In the genomic region with DNA sequence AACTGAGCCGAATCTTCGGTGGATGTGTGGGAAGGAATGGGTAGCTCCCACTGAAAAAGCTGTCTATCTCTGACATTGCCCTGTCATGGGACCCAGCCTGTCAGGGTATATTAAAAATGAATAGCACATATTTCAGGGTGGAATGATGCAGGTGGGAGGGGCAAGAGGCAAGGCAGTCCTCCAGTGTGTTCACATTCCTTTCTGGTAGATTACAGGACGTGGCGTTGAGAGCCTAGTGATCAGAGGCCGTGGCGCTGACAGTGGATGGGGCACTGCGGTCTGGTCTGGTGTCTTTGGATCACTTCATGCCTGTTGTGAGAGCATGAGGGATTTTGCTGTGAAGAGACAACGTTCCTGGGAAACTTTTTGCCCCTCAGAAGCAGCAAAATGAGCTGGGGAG, we compare ENCODE assay signal across 21 mouse cellular contexts.
DNase-seq lines count a peak whose midpoint lies in the region; ATAC-seq and TF ChIP-seq lines count a peak whose summit lies in the region.
"Had no signal": no experiment of that assay in that cellular context is flagged by ENCODE, and none has a peak within 500 bp of the region (broad histone marks: within the 10 kb centered on the region; RNA-seq: fewer than 3 reads in every experiment).

No protein-coding gene starts in this region.

- TF ChIP-seq POLR2A in lung, adult 2 months (IDR thresholded peaks at IDR 0.05; ENCODE audit: borderline replicate concordance, extremely low read depth, low read depth, low read length) = peak; percentile 30; the same call in 1 of the 2 replicates

- 25% methylated on average over 8 of the region's 8 CpGs for WGBS in heart, embryonic 12.5 days
- WGBS in lung, adult 2 months = 53% methylated on average over 8 of the region's 8 CpGs
- WGBS in limb, embryonic 10.5 days = 86% methylated on average over 8 of the region's 8 CpGs

- DNase-seq in heart, postnatal 36 days = no peak
- DNase-seq in lung, adult 2 months = no peak
- no peak for DNase-seq in lung, postnatal 25 days (ENCODE audit: low spot score)
- no peak for DNase-seq in limb, embryonic 10.5 days (ENCODE audit: low spot score)
- no peak for DNase-seq in urinary bladder, postnatal 14 days (ENCODE audit: low spot score)
- DNase-seq: adrenal gland, postnatal 36 days; B cell, adult 2 months; cerebellum, adult 8-10 months; gastrocnemius, postnatal 36 days; kidney, adult 9 months; retina, postnatal 1 day; thymus, adult 18-20 months had no signal

- H3K4me3 ChIP-seq in heart, embryonic 12.5 days = no peak overlapping the region
- H3K4me3 ChIP-seq in lung, adult 2 months (replicated peaks; ENCODE audit: extremely low read depth, low read depth, low read length) = no peak overlapping the region
- no peak overlapping the region for H3K4me3 ChIP-seq in limb, embryonic 10.5 days
- H3K4me3 ChIP-seq: hindbrain, embryonic 12.5 days; layer of hippocampus, adult 2 months; megakaryocyte, embryonic 14.5 days; midbrain, embryonic 15.5 days had no signal

- H3K27me3 ChIP-seq in heart, embryonic 12.5 days (replicated peaks) = no peaks in the 10 kb centered on the region
- H3K27me3 ChIP-seq in limb, embryonic 10.5 days (ENCODE audit: low read depth, poor library complexity, severe bottlenecking) = no peaks in the 10 kb centered on the region
- H3K27me3 ChIP-seq: hindbrain, embryonic 12.5 days; megakaryocyte, embryonic 14.5 days; midbrain, embryonic 15.5 days had no signal

- H3K4me1 ChIP-seq in heart, embryonic 12.5 days (replicated peaks) = peaks cover 67% of the 10 kb centered on the region
- peaks cover 19% of the 10 kb centered on the region for H3K4me1 ChIP-seq in lung, adult 2 months (ENCODE audit: control insufficient read depth, insufficient read depth, low read length)
- H3K4me1 ChIP-seq in limb, embryonic 10.5 days = peaks cover 63% of the 10 kb centered on the region
- H3K4me1 ChIP-seq: megakaryocyte, embryonic 14.5 days; midbrain, embryonic 15.5 days had no signal

- intact Hi-C loops in heart, postnatal 36 days (cut with DNase I) = loop anchor here (5.0 kb wide), 1 partner anchor 62 kb away; a partner anchor contains a TSS

- TF ChIP-seq CTCF in lung, adult 2 months (IDR thresholded peaks at IDR 0.05; ENCODE audit: insufficient read depth, low read length) = no peak

- H3K36me3 ChIP-seq in heart, embryonic 12.5 days = peaks cover 13% of the 10 kb centered on the region; the same call in 1 of the 2 replicates
- H3K36me3 ChIP-seq in limb, embryonic 10.5 days = peaks cover 36% of the 10 kb centered on the region
- H3K36me3 ChIP-seq: midbrain, embryonic 15.5 days had no signal

- no peak overlapping the region for H3K9ac ChIP-seq in heart, embryonic 12.5 days
- H3K9ac ChIP-seq: hindbrain, embryonic 12.5 days; liver, embryonic 14.5 days; midbrain, embryonic 15.5 days had no signal

- peak; percentile 38; the same call in 1 of the 2 replicates for ATAC-seq in heart, embryonic 12.5 days (ENCODE audit: insufficient number of reproducible peaks, low FRiP score)
- ATAC-seq in frontal cortex, adult (ENCODE audit: low TSS enrichment) = no peak
- ATAC-seq: forebrain, embryonic 14.5 days; inflammation-experienced regulatory T-cells, adult 6 months; midbrain, embryonic 15.5 days had no signal

- H3K9me3 ChIP-seq in heart, embryonic 12.5 days (replicated peaks) = no peaks in the 10 kb centered on the region
- no peaks in the 10 kb centered on the region for H3K9me3 ChIP-seq in limb, embryonic 10.5 days (replicated peaks)
- H3K9me3 ChIP-seq: hindbrain, embryonic 12.5 days; midbrain, embryonic 15.5 days had no signal

- H3K27ac ChIP-seq in heart, embryonic 12.5 days (ENCODE audit: poor library complexity, severe bottlenecking) = peak overlapping the region; percentile 72
- 0 out of 2 replicates have a peak overlapping the region, but pooled peaks have one; percentile 19 for H3K27ac ChIP-seq in limb, embryonic 10.5 days
- H3K27ac ChIP-seq: hindbrain, embryonic 12.5 days; layer of hippocampus, adult 2 months; liver, embryonic 14.5 days; midbrain, embryonic 15.5 days had no signal

- no peak overlapping the region for H3K4me2 ChIP-seq in heart, embryonic 12.5 days
- H3K4me2 ChIP-seq: hindbrain, embryonic 12.5 days; midbrain, embryonic 15.5 days had no signal
